Mouse (Mus musculus): ENCODE results near the gene Rdh16. TPM values are rescaled to one million over a fixed set of nuclear protein-coding genes. Genes with fewer than 3 reads are reported as not detected.
"Not testable (repeated sequence)": the region's sequence is repeated elsewhere in the genome, so short reads cannot be mapped to it uniquely, and the experiment has no call there.

The Rdh16 gene
- polyA plus RNA-seq, 1 experiment from 2014 or later: not detected

DNA sequence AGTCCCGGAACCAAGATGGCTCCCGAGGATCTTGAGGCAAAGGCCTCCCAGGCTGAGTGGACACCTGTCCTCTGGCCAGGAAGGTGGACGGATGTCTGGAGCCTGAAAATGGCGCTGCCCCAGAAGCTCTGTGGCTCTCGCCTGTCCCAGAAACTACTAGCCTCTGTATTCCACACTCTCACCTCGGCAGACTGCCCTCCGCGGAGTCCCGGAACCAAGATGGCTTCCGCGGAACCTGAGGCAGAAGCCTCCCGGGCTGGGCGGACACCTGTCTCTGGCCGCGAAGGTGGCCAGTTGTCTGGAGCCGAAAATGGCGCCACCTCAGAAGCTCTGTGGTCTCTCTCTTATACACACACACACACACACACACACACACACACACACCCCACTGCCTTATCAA, 18.6 kb upstream of the Rdh16 start:
- 94% methylated on average over 17 of the region's 17 CpGs for WGBS

GRCm38 (mm10) chr10:127785411-127785810, 15.5 kb upstream of the Rdh16 start:
- not testable (repeated sequence) for H3K27me3 ChIP-seq; ATAC-seq (ENCODE audit: insufficient number of reproducible peaks, low FRiP score, low TSS enrichment, low read depth); H3K4me1 ChIP-seq; H3K9me3 ChIP-seq (replicated peaks); H3K9ac ChIP-seq; H3K4me3 ChIP-seq (replicated peaks); H3K4me2 ChIP-seq (replicated peaks); H3K36me3 ChIP-seq; H3K27ac ChIP-seq (replicated peaks)
- 84% methylated on average over 1 of the region's 1 CpGs for WGBS

More for the DNA sequence above, 18.6 kb upstream of the Rdh16 start:
- H3K9ac ChIP-seq; H3K27me3 ChIP-seq; H3K4me1 ChIP-seq; H3K4me2 ChIP-seq (replicated peaks); H3K27ac ChIP-seq (replicated peaks); ATAC-seq (ENCODE audit: insufficient number of reproducible peaks, low FRiP score, low TSS enrichment, low read depth); H3K36me3 ChIP-seq; H3K9me3 ChIP-seq (replicated peaks); H3K4me3 ChIP-seq (replicated peaks): not testable (repeated sequence)

DNA sequence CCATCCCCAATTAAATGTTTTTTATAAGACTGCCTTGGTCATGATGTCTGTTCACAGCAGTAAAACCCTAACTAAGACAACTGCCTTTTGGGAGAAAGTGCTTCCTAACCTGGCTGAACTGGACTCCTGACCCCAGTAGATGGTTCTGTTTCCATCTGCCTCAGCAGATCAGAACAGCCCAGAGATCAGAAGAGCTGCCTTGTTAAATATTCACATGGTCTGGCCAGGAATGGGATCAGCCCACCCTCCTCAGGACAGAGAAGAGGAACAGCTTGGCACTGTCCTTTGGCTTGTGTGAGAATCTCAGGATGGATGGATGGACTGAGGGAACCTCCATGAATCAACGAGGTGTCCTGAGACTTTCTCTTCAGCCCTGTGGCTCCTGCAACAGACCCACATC, 1.7 kb upstream of the Rdh16 start:
- WGBS: 63% methylated on average over 1 of the region's 1 CpGs
- Histone ChIP-seq H3K4me1 (no peaks in the 10 kb centered on the region), H3K27ac (replicated peaks) (no peak overlapping the region), H3K36me3 (no peaks in the 10 kb centered on the region), H3K4me3 (replicated peaks) (no peak overlapping the region), H3K9ac (no peak overlapping the region), H3K9me3 (replicated peaks) (no peaks in the 10 kb centered on the region), H3K27me3 (no peaks in the 10 kb centered on the region), H3K4me2 (replicated peaks) (no peak overlapping the region)
- no peak for ATAC-seq (ENCODE audit: insufficient number of reproducible peaks, low FRiP score, low TSS enrichment, low read depth)

DNA sequence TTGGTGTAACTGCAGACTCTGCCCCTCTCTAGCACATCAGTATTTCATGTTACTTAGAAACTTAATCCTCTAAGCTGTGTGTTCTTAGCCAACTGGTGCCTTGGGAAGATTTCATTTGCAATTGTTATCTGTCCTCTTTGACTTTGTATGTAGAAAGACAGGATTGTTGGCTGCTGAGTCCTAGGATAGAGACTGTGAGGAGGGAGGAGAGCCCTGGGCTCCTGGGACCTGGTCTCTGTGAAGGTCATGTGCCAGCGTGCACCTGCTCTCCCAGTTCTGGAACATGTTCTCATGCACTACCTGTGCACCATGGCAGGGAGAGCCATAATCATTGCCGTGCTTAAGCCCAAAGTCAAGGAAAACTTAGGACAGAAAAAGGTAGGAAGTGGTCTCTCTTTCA, 660 bp downstream of the Rdh16 start:
- Histone ChIP-seq H3K9ac (no peak overlapping the region), H3K27ac (replicated peaks) (no peak overlapping the region), H3K36me3 (no peaks in the 10 kb centered on the region), H3K4me3 (replicated peaks) (no peak overlapping the region), H3K9me3 (replicated peaks) (no peaks in the 10 kb centered on the region), H3K4me2 (replicated peaks) (no peak overlapping the region), H3K4me1 (no peaks in the 10 kb centered on the region), H3K27me3 (no peaks in the 10 kb centered on the region)
- WGBS: 88% methylated on average over 2 of the region's 2 CpGs
- no peak for ATAC-seq (ENCODE audit: insufficient number of reproducible peaks, low FRiP score, low TSS enrichment, low read depth)

DNA sequence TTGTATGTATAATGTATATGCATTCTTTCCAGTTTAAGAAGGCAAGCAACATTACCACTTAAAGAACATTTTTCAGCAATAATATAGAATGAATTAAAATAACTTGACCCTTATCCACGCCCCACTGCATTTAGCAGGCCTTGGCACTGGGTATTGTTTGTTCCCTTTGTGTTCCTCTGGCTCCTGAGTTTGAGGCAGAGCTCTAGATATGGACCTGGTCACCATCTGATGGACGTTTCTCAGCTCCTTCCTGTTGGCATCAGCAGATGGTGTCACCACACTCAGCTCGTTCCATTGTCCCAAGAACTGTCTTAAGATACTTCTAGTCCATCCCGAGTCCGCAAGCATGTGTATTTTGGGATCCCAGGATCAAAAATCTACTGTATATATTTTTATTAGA, 1.3 kb downstream of the Rdh16 start:
- WGBS: 74% methylated on average over 5 of the region's 5 CpGs
- Histone ChIP-seq H3K27ac (replicated peaks) (no peak overlapping the region), H3K27me3 (no peaks in the 10 kb centered on the region), H3K4me2 (replicated peaks) (no peak overlapping the region), H3K36me3 (no peaks in the 10 kb centered on the region), H3K4me1 (no peaks in the 10 kb centered on the region), H3K9ac (no peak overlapping the region), H3K9me3 (replicated peaks) (no peaks in the 10 kb centered on the region), H3K4me3 (replicated peaks) (no peak overlapping the region)
- no peak for ATAC-seq (ENCODE audit: insufficient number of reproducible peaks, low FRiP score, low TSS enrichment, low read depth)

DNA sequence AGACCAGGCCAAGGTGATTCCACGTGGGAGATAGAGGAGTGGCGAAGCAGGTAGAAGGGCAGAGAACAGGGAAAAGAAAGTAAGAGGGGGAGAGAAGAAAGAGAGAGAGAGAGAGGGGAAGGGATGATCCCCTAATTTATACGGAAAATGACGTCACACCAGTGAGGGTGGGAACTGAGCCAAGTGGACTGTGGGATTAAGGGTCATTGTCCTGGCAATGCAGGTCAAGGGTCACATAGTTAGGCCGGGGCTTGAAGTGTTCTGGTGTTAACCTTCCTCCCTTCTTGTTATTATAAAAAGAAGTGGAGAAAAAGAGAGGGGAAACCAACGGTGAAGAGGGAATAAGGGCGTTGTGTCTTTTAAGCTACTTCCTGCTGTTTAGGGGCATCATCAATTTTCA, 3.5 kb downstream of the Rdh16 start:
- no peaks in the 10 kb centered on the region for H3K4me1 ChIP-seq
- no peaks in the 10 kb centered on the region for H3K9me3 ChIP-seq (replicated peaks)
- no peak overlapping the region for H3K4me3 ChIP-seq (replicated peaks)
- ATAC-seq (ENCODE audit: insufficient number of reproducible peaks, low FRiP score, low TSS enrichment, low read depth): no peak
- no peak overlapping the region for H3K4me2 ChIP-seq (replicated peaks)
- no peaks in the 10 kb centered on the region for H3K36me3 ChIP-seq
- H3K9ac ChIP-seq: no peak overlapping the region
- no peaks in the 10 kb centered on the region for H3K27me3 ChIP-seq
- 75% methylated on average over 7 of the region's 7 CpGs for WGBS
- no peak overlapping the region for H3K27ac ChIP-seq (replicated peaks)

DNA sequence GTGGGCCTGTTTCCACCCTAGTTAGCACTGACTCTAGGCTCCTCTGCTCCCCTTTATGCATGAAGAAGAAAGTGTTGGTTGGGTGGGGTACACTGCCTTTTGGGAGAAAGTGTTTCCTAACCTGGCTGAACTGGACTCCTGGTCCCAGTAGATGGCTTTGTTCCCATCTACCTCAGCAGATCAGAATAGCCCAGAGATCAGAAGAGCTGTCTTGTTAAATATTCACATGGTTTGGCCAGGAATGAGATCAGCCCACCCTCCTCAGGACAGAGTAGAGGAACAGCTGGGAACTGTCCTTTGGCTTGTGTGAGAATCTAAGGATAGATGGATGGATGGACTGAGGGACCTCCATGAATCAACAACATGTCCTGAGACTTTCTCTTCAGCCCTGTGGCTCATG, 14.9 kb downstream of the Rdh16 start:
- no peaks in the 10 kb centered on the region for H3K27me3 ChIP-seq

DNA sequence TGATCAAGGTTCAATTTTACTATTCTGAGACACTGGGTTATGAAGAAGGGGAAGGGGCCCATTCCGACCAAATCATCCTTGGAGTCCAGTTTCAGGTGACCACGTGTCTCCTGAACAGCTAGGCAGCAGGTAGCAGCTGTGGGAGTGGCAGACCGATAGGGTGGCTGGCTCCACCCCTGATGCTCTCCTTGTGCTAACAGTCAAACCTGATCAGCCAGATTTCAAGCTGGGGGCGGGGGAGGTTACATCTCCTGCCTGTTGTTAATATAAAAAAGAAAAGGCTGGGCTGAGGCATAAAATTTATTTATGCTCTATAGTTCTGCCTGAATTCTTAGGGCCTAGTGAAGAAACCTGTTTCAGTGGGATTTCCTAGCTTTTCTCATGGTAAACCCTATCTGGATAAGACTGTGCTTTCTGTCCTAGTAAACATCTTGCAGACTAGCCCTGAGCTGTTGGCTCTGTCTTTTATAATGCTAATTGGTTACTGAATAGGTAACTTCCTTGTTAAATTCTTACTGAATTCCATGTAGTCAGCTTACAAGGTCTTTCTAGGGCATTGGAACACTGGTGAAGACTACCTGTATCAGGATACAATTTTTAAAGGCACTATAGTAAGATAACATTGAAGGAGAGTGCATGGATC, 16.4 kb downstream of the Rdh16 start:
- not testable (repeated sequence) for ATAC-seq (ENCODE audit: insufficient number of reproducible peaks, low FRiP score, low TSS enrichment, low read depth); H3K4me3 ChIP-seq (replicated peaks); H3K36me3 ChIP-seq; H3K9ac ChIP-seq; H3K4me2 ChIP-seq (replicated peaks); H3K27me3 ChIP-seq; H3K9me3 ChIP-seq (replicated peaks); H3K27ac ChIP-seq (replicated peaks); H3K4me1 ChIP-seq
- 59% methylated on average over 4 of the region's 4 CpGs for WGBS

More for the DNA sequence above, 14.9 kb downstream of the Rdh16 start:
- Histone ChIP-seq H3K4me3 (replicated peaks) (no peak overlapping the region), H3K36me3 (no peaks in the 10 kb centered on the region), H3K27ac (replicated peaks) (no peak overlapping the region), H3K9ac (no peak overlapping the region), H3K4me1 (no peaks in the 10 kb centered on the region), H3K9me3 (replicated peaks) (no peaks in the 10 kb centered on the region), H3K4me2 (replicated peaks) (no peak overlapping the region)
- ATAC-seq (ENCODE audit: insufficient number of reproducible peaks, low FRiP score, low TSS enrichment, low read depth): no peak

- H3K9me3 ChIP-seq (replicated peaks); H3K27ac ChIP-seq (replicated peaks); H3K36me3 ChIP-seq; H3K4me2 ChIP-seq (replicated peaks); H3K27me3 ChIP-seq; H3K9ac ChIP-seq; ATAC-seq (ENCODE audit: insufficient number of reproducible peaks, low FRiP score, low TSS enrichment, low read depth); H3K4me1 ChIP-seq; H3K4me3 ChIP-seq (replicated peaks): not testable (repeated sequence)
- 91% methylated on average over 2 of the region's 2 CpGs for WGBS
These were observed 20.9 kb downstream of the Rdh16 start for GRCm38 (mm10) chr10:127821806-127822205.

DNA sequence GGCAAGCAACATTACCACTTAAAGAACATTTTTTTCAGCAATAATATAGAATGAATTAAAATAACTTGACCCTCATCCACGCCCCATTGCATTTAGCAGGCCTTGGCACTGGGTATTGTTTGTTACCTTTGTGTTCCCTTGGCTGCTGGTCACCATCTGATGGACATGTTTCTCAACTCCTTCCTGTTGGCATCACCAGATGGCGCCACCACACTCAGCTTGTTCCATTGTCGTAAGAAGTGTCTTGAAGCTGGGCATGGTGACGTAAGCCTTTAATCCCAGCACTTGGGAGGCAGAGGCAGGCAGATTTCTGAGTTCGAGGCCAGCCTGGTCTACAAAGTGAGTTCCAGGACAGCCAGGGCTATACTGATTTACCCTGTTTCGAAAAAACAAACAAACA, 24.4 kb downstream of the Rdh16 start:
- H3K27me3 ChIP-seq: no peaks in the 10 kb centered on the region
- H3K4me1 ChIP-seq: no peaks in the 10 kb centered on the region
- no peak overlapping the region for H3K9ac ChIP-seq
- H3K36me3 ChIP-seq: no peaks in the 10 kb centered on the region
- ATAC-seq (ENCODE audit: insufficient number of reproducible peaks, low FRiP score, low TSS enrichment, low read depth): no peak
- H3K4me2 ChIP-seq (replicated peaks): no peak overlapping the region
- no peaks in the 10 kb centered on the region for H3K9me3 ChIP-seq (replicated peaks)
- H3K4me3 ChIP-seq (replicated peaks): no peak overlapping the region
- no peak overlapping the region for H3K27ac ChIP-seq (replicated peaks)
- 71% methylated on average over 6 of the region's 6 CpGs for WGBS

- Histone ChIP-seq H3K36me3 (no peaks in the 10 kb centered on the region), H3K9ac (no peak overlapping the region), H3K9me3 (replicated peaks) (no peaks in the 10 kb centered on the region), H3K27ac (replicated peaks) (no peak overlapping the region), H3K4me1 (no peaks in the 10 kb centered on the region), H3K4me2 (replicated peaks) (no peak overlapping the region), H3K4me3 (replicated peaks) (no peak overlapping the region), H3K27me3 (no peaks in the 10 kb centered on the region)
- no peak for ATAC-seq (ENCODE audit: insufficient number of reproducible peaks, low FRiP score, low TSS enrichment, low read depth)
- 43% methylated on average over 3 of the region's 3 CpGs for WGBS
These were observed 28.2 kb downstream of the Rdh16 start for GRCm38 (mm10) chr10:127829121-127829520.

DNA sequence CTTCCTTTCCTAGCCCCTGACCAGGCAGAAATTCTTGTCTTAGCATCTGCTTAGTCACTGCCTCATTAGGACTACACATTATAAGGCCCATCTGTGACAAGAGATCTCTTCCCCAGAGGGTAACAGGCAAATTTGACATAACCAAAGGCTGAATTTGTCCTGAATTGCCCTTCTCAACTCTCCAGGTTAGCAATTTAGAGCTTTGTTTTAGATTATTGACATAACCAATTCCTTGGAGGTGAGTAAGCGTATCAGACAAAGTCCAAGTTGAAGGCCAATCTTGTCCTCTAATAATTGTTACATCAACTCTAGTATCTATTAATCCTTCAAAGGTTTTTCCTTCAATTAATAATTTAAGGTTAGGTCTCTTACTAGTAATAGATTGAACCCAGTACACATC, 33.2 kb downstream of the Rdh16 start:
- H3K4me1 ChIP-seq; H3K27ac ChIP-seq (replicated peaks); H3K4me3 ChIP-seq (replicated peaks); H3K9me3 ChIP-seq (replicated peaks); H3K27me3 ChIP-seq; H3K4me2 ChIP-seq (replicated peaks); H3K36me3 ChIP-seq; ATAC-seq (ENCODE audit: insufficient number of reproducible peaks, low FRiP score, low TSS enrichment, low read depth); H3K9ac ChIP-seq: not testable (repeated sequence)
- WGBS: 96% methylated on average over 1 of the region's 1 CpGs

All from embryonic facial prominence, embryonic 15.5 days (tissue).